Mouse (Mus musculus): ENCODE data around the gene Mbtps2.

Gene Mbtps2

DNA sequence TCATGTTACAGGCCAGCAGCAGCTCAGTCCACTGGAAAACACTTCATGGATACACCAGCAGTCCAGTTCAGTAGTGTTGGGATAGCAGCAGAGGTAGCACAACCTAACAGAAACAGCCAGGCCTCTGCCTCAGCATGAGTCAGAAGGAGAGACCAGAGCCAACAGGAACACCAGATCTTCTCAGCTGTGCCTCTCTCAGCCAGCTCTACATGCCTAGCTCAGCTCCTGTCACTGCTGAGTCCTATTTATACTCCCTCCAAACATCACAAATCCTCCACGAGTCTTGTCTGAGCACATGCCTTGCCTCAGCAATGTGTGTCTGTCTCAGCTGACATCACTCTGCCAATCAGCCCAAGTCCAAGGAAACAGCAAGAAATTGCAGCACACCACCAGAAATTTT lies 94.0 kb downstream of the Mbtps2 start:
- no peak for DNase-seq (ENCODE audit: extremely low read depth, low read depth, low spot score)

DNA sequence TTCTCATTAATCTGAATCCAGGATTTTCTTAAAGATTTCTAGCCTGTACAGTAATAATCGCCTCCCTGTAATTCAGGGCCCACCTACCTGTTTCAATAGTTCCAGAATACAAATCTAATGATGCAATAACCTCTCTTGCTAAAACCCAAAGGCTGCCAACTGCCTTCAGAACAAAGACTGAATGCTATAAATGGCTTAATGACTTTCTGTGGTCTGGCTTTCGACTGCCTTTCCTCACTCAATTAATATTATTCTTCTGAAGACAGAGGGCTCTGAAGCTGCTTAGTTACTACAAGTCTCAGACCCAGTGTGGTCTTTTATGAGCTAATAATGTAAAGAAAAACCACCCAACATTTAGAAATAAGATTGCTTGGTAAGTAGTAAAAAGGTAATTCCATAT lies 96.6 kb downstream of the Mbtps2 start:
- peak; percentile 23 for DNase-seq (ENCODE audit: extremely low read depth, low read depth, low spot score)

DNA sequence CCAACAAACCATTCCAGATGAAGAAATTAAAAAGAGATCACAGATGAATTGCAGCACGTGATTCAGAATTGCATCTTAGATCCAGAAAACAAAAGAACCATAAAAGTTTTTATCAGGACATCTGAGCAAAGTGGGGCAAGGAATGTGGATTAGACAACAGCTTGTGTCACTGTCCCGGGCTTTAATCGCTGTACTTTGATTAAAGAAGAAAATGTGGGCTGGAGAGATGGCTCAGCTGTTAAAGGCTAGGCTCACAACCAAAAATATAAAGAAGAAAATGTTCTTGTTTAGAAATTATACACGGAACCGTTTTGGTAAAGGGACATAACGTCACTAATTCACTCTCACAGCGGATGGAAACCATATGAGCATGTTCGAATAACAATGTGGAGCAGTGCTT lies 98.5 kb downstream of the Mbtps2 start:
- DNase-seq (ENCODE audit: extremely low read depth, low read depth, low spot score), result no peak

- DNase-seq (ENCODE audit: extremely low read depth, low read depth, low spot score), result no peak
Measured at GRCm38 (mm10) chrX:157493159-157493558, 105.4 kb downstream of the Mbtps2 start.

GRCm38 (mm10) chrX:157491944-157492726 lies 106.4 kb downstream of the Mbtps2 start, which contains the start of gene Sms:
Gene Sms, minus strand, starts transcription at chrX:157492287.
- DNase-seq (ENCODE audit: extremely low read depth, low read depth, low spot score), result no peak

- DNase-seq (ENCODE audit: extremely low read depth, low read depth, low spot score), result no peak
Measured at GRCm38 (mm10) chrX:157491145-157491935, 107.2 kb downstream of the Mbtps2 start.

- no peak for DNase-seq (ENCODE audit: extremely low read depth, low read depth, low spot score)
Measured at GRCm38 (mm10) chrX:157490769-157491144, 107.8 kb downstream of the Mbtps2 start.

DNA sequence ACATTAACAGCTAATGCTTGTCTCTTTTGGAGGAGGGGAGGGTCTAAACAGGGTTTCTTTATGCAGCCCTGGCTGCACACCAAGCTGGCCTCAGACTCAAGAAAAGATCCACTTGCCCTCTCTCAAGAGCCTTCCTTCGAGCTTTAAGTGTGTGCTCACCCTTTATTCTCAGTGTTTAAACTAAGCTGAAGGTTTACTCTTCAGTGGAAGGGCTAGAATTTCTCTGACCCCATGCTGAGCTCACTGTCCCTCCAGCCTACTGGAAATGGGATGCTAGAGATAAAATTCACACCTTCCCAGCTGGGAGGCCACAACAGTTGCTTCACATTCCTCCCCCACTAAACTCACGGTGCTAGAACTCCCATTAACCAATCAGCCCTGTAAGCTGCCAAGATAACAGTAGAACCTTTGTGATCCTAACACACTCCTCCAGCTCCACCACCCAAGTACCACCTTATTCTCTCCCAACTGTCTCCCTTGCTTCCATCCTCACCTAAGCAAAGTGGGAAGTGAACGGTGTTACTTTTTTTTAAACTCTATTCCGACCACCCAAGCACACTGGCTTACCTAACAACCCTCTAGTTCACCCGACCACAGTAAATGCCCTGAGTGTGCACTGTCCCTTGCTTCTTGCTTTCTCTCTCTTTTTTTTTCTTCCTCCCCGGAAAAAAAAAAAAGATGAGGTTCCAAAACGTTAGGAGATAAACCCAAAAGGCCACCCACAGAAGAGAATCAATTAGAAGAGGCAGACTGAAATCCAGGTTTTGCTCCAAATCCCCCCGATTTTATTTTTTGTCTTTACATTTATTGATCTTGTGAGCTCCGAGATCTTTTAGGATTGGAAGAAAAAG lies 108.4 kb downstream of the Mbtps2 start:
- no peak for DNase-seq (ENCODE audit: extremely low read depth, low read depth, low spot score)

GRCm38 (mm10) chrX:157488831-157489230 lies 109.7 kb downstream of the Mbtps2 start:
- DNase-seq (ENCODE audit: extremely low read depth, low read depth, low spot score), result no peak

- no peak for DNase-seq (ENCODE audit: extremely low read depth, low read depth, low spot score)
Measured at GRCm38 (mm10) chrX:157486765-157487164, 111.8 kb downstream of the Mbtps2 start.

Measured in fat pad, adult 2 months (tissue).